Mouse (Mus musculus) thymus, adult 2 months (tissue): ENCODE results near the gene Fam178b. TPM values are rescaled to one million over a fixed set of nuclear protein-coding genes. Genes with fewer than 3 reads are reported as not detected.
"Not testable (repeated sequence)": the region's sequence is repeated elsewhere in the genome, so short reads cannot be mapped to it uniquely, and the experiment has no call there.

ENCODE experiments used
- DNase-seq: peaks from one replicate; pipeline ENCODE4 v3.0.0; 2021
- H3K27ac ChIP-seq: fragments of 200-500 bp; 2 replicates; pipeline ENCODE4 v1.5.1; 2012; ENCODE audit warnings: low read length, control low read depth; ENCODE audit not compliant: control insufficient read depth, insufficient read depth
- H3K27me3 ChIP-seq: fragments of 200-500 bp; 2 replicates; pipeline ENCODE4 v1.6.1; 2012; ENCODE audit warnings: mild to moderate bottlenecking, low read length, moderate library complexity, mixed read lengths; ENCODE audit not compliant: control insufficient read depth, insufficient read depth
- H3K36me3 ChIP-seq: fragments of 200-500 bp; 2 replicates; pipeline ENCODE4 v1.6.1; 2012; ENCODE audit warnings: mild to moderate bottlenecking, low read length, moderate library complexity; ENCODE audit not compliant: control insufficient read depth, insufficient read depth
- H3K4me1 ChIP-seq: fragments of 200-500 bp; replicated peaks from 2 replicates; pipeline ENCODE4 v1.6.1; 2012; ENCODE audit warnings: low read length; ENCODE audit not compliant: control insufficient read depth, insufficient read depth
- H3K4me3 ChIP-seq: fragments of 200-500 bp; 2 replicates; pipeline ENCODE4 v1.5.1; 2012; ENCODE audit warnings: mild to moderate bottlenecking, low read length, control low read depth, moderate library complexity; ENCODE audit not compliant: control insufficient read depth, insufficient read depth
- CTCF ChIP-seq: fragments of 200-500 bp; IDR thresholded peaks from 2 replicates; pipeline ENCODE4 v1.5.1; 2012; ENCODE audit warnings: mild to moderate bottlenecking, control low read depth, low read length, moderate library complexity, borderline replicate concordance; ENCODE audit not compliant: control insufficient read depth, poor library complexity, insufficient read depth; ENCODE audit errors: extremely low read depth
- POLR2A ChIP-seq: fragments of 200-500 bp; IDR thresholded peaks from 2 replicates; pipeline ENCODE4 v1.6.1; 2012; ENCODE audit warnings: mild to moderate bottlenecking, low read length, control low read depth, moderate library complexity; ENCODE audit not compliant: control insufficient read depth, poor library complexity, insufficient read depth; ENCODE audit errors: extremely low read depth
- WGBS: fragments of 180-500 bp; shearing (Covaris S2); methylation state at CpG from one replicate; pipeline ENCODE4 v1.1.7; 2018; 5-methylcytosine and 5-hydroxymethylcytosine counted together
- polyA plus RNA-seq: library from polyadenylated mRNA; depleted of rRNA; stranded (reverse); fragments of >200 nt; gene quantifications from 2 replicates; pipeline ENCODE4 v1.2.3, GENCODE M21; 2012

The Fam178b gene
- polyA plus RNA-seq, 1 experiment = 1.9 TPM

GRCm38 (mm10) chr1:36545382-36545781 lies 137.6 kb downstream of the Fam178b start:
- no peak for DNase-seq
- 34% methylated on average over 2 of the region's 2 CpGs for WGBS
- Histone ChIP-seq H3K4me1 (peaks cover 5% of the 10 kb centered on the region), H3K27ac (no peak overlapping the region; the same call in 1 of the 2 replicates), H3K36me3 (peaks cover 11% of the 10 kb centered on the region; the same call in 1 of the 2 replicates), H3K27me3 (no peaks in the 10 kb centered on the region), H3K4me3 (no peak overlapping the region)
- TF ChIP-seq POLR2A (no peak), CTCF (no peak)

- H3K36me3 ChIP-seq = peaks cover 17% of the 10 kb centered on the region; the same call in 1 of the 2 replicates
Observed at GRCm38 (mm10) chr1:36542925-36543324, 140.1 kb downstream of the Fam178b start.

GRCm38 (mm10) chr1:36541844-36542243 lies 141.1 kb downstream of the Fam178b start:
- 98% methylated on average over 16 of the region's 16 CpGs for WGBS
- DNase-seq = no peak
- H3K4me3 ChIP-seq = no peak overlapping the region
- peaks cover 5% of the 10 kb centered on the region for H3K4me1 ChIP-seq
- H3K36me3 ChIP-seq = peaks cover 17% of the 10 kb centered on the region; the same call in 1 of the 2 replicates
- no peak overlapping the region for H3K27ac ChIP-seq
- TF ChIP-seq POLR2A = no peak
- TF ChIP-seq CTCF = no peak
- H3K27me3 ChIP-seq = no peaks in the 10 kb centered on the region

More at GRCm38 (mm10) chr1:36542925-36543324, 140.1 kb downstream of the Fam178b start:
- TF ChIP-seq POLR2A (no peak), CTCF (no peak)
- no peak overlapping the region for H3K27ac ChIP-seq
- no peak overlapping the region for H3K4me3 ChIP-seq
- H3K4me1 ChIP-seq = peaks cover 5% of the 10 kb centered on the region
- DNase-seq = no peak
- H3K27me3 ChIP-seq = no peaks in the 10 kb centered on the region
- 98% methylated on average over 9 of the region's 9 CpGs for WGBS

- TF ChIP-seq CTCF = no peak
- TF ChIP-seq POLR2A = no peak
- Histone ChIP-seq H3K4me3 (no peak overlapping the region), H3K27ac (no peak overlapping the region), H3K27me3 (no peaks in the 10 kb centered on the region), H3K4me1 (peaks cover 5% of the 10 kb centered on the region), H3K36me3 (peaks cover 17% of the 10 kb centered on the region; the same call in 1 of the 2 replicates)
- no peak for DNase-seq
- WGBS = 99% methylated on average over 12 of the region's 12 CpGs
Observed at GRCm38 (mm10) chr1:36540807-36541206, 142.2 kb downstream of the Fam178b start.

- TF ChIP-seq CTCF (no peak), POLR2A (no peak)
- H3K27ac ChIP-seq = no peak overlapping the region
- H3K4me3 ChIP-seq = no peak overlapping the region
- DNase-seq = no peak
- peaks cover 17% of the 10 kb centered on the region; the same call in 1 of the 2 replicates for H3K36me3 ChIP-seq
- H3K27me3 ChIP-seq = no peaks in the 10 kb centered on the region
- H3K4me1 ChIP-seq = no peaks in the 10 kb centered on the region
- WGBS = 94% methylated on average over 11 of the region's 11 CpGs
Observed at GRCm38 (mm10) chr1:36540132-36540531, 142.9 kb downstream of the Fam178b start.

GRCm38 (mm10) chr1:36539186-36539585 lies 143.8 kb downstream of the Fam178b start, which contains the start of gene Gm42417:
Gene Gm42417 (minus strand): TSS chr1:36539429.
- no peak for TF ChIP-seq CTCF
- no peak for TF ChIP-seq POLR2A
- DNase-seq = no peak
- H3K4me3 ChIP-seq = no peak within 1 kb of the TSS
- no peak within 1 kb of the TSS for H3K27ac ChIP-seq
- peaks cover 17% of the 10 kb centered on the region; the same call in 1 of the 2 replicates for H3K36me3 ChIP-seq
- no peaks in the 10 kb centered on the region for H3K27me3 ChIP-seq
- WGBS = 89% methylated on average over 9 of the region's 9 CpGs
- H3K4me1 ChIP-seq = peaks cover 9% of the 10 kb centered on the region

GRCm38 (mm10) chr1:36538727-36539126 lies 144.3 kb downstream of the Fam178b start:
- Histone ChIP-seq H3K27me3 (no peaks in the 10 kb centered on the region), H3K36me3 (peaks cover 17% of the 10 kb centered on the region; the same call in 1 of the 2 replicates), H3K4me1 (peaks cover 10% of the 10 kb centered on the region), H3K27ac (no peak overlapping the region), H3K4me3 (no peak overlapping the region)
- no peak for DNase-seq
- 88% methylated on average over 4 of the region's 4 CpGs for WGBS
- TF ChIP-seq POLR2A (no peak), CTCF (no peak)

GRCm38 (mm10) chr1:36536783-36537182 lies 146.2 kb downstream of the Fam178b start, which contains the start of gene Ankrd23:
Gene Ankrd23 (minus strand): TSS chr1:36536883.
- 99% methylated on average over 9 of the region's 9 CpGs for WGBS
- H3K27ac ChIP-seq, H3K27me3 ChIP-seq, DNase-seq, H3K4me3 ChIP-seq: not testable (repeated sequence)
- H3K4me1 ChIP-seq = peaks cover 10% of the 10 kb centered on the region
- peaks cover 15% of the 10 kb centered on the region; the same call in 1 of the 2 replicates for H3K36me3 ChIP-seq
